Mouse (Mus musculus): ENCODE results near the gene Gm47283.
"Not testable (repeated sequence)": the region's sequence is repeated elsewhere in the genome, so short reads cannot be mapped to it uniquely, and the experiment has no call there.

Gm47283 gene

GRCm38 (mm10) chrY:90784438-90784837 lies at the start of gene Gm47283:
Gene Gm47283, plus strand, starts transcription at chrY:90784738.
- DNase-seq (ENCODE audit: low read depth, low spot score): not testable (repeated sequence)

GRCm38 (mm10) chrY:90735181-90735895 lies 49.2 kb upstream of the Gm47283 start:
- DNase-seq (ENCODE audit: low read depth, low spot score): peak; percentile 92

GRCm38 (mm10) chrY:90736217-90737000 lies 48.1 kb upstream of the Gm47283 start:
- DNase-seq (ENCODE audit: low read depth, low spot score): peak; percentile 88

- peak; percentile 73 for DNase-seq (ENCODE audit: low read depth, low spot score)
Measured at GRCm38 (mm10) chrY:90737606-90738430, 46.7 kb upstream of the Gm47283 start.

GRCm38 (mm10) chrY:90738431-90738680 lies 46.2 kb upstream of the Gm47283 start:
- DNase-seq (ENCODE audit: low read depth, low spot score): peak; percentile 46

GRCm38 (mm10) chrY:90738841-90739530 lies 45.6 kb upstream of the Gm47283 start:
- DNase-seq (ENCODE audit: low read depth, low spot score): peak; percentile 90

- DNase-seq (ENCODE audit: low read depth, low spot score): peak; percentile 91
Measured at GRCm38 (mm10) chrY:90739531-90740012, 45.0 kb upstream of the Gm47283 start.

- peak; percentile 95 for DNase-seq (ENCODE audit: low read depth, low spot score)
Measured at GRCm38 (mm10) chrY:90740013-90740561, 44.5 kb upstream of the Gm47283 start.

- peak; percentile 91 for DNase-seq (ENCODE audit: low read depth, low spot score)
Measured at GRCm38 (mm10) chrY:90741006-90741405, 43.5 kb upstream of the Gm47283 start.

GRCm38 (mm10) chrY:90741452-90742260 lies 42.9 kb upstream of the Gm47283 start:
- DNase-seq (ENCODE audit: low read depth, low spot score): peak; percentile 90

- peak; percentile 28 for DNase-seq (ENCODE audit: low read depth, low spot score)
Measured at GRCm38 (mm10) chrY:90742261-90743052, 42.1 kb upstream of the Gm47283 start.

GRCm38 (mm10) chrY:90743053-90743810 lies 41.3 kb upstream of the Gm47283 start:
- peak; percentile 18 for DNase-seq (ENCODE audit: low read depth, low spot score)

- DNase-seq (ENCODE audit: low read depth, low spot score): no peak
Measured at GRCm38 (mm10) chrY:90743811-90744220, 40.7 kb upstream of the Gm47283 start.

GRCm38 (mm10) chrY:90744381-90744981 lies 40.1 kb upstream of the Gm47283 start:
- DNase-seq (ENCODE audit: low read depth, low spot score): peak; percentile 59

GRCm38 (mm10) chrY:90745256-90745655 lies 39.3 kb upstream of the Gm47283 start:
- not testable (repeated sequence) for DNase-seq (ENCODE audit: low read depth, low spot score)

- DNase-seq (ENCODE audit: low read depth, low spot score): not testable (repeated sequence)
Measured at GRCm38 (mm10) chrY:90754721-90755120, 29.8 kb upstream of the Gm47283 start, which contains the start of gene Gm21860. Gene Gm21860, minus strand, starts transcription at chrY:90754821.

- not testable (repeated sequence) for DNase-seq (ENCODE audit: low read depth, low spot score)
Measured at GRCm38 (mm10) chrY:90839077-90839476, 54.5 kb downstream of the Gm47283 start, which contains the start of gene Gm21748. Gene Gm21748, minus strand, starts transcription at chrY:90839177.
